Mouse (Mus musculus) liver, embryonic 13.5 days (tissue): ENCODE measurements around the gene Fermt1. TPM values are rescaled to one million over a fixed set of nuclear protein-coding genes. Genes with fewer than 3 reads are reported as not detected.

Experiments used
- polyA plus RNA-seq: library from polyadenylated mRNA; unstranded; fragments of >200 nt; fragmentation: Nextera tagmentation; extraction: Ambion mirVana; gene quantifications from 2 replicates; pipeline ENCODE4 v1.2.1, GENCODE M21; 2015

Fermt1 gene
- polyA plus RNA-seq, 1 experiment from 2014 or later = 0.13 TPM

Other genes with a start within 250 kb of the Fermt1 start
- 0.20 and 0.23 TPM in 2 replicates for gene Chgb, start 164.6 kb downstream of the Fermt1 start, polyA plus RNA-seq
- gene Trmt6, start 129.9 kb downstream of the Fermt1 start, polyA plus RNA-seq = 31.7 and 33.0 TPM in 2 replicates
- gene Mcm8, start 129.8 kb downstream of the Fermt1 start, polyA plus RNA-seq = 8.9 and 11.3 TPM in 2 replicates
- 8.7 and 10.2 TPM in 2 replicates for gene Crls1, start 99.2 kb downstream of the Fermt1 start, polyA plus RNA-seq
- gene Lrrn4, start 65.0 kb downstream of the Fermt1 start, polyA plus RNA-seq = 1.1 and 1.2 TPM in 2 replicates